Mouse (Mus musculus) liver, postnatal 0 days (tissue): Measurements from ENCODE around the gene Wars2.

Experiments used
- CTCF ChIP-seq: sonication (generic); IDR thresholded peaks from 2 replicates; pipeline ENCODE4 v1.5.1; 2016; ENCODE audit warnings: antibody characterized with exemption, low read depth
- EP300 ChIP-seq: IDR thresholded peaks from 2 replicates; pipeline ENCODE4 v1.6.1; 2016; ENCODE audit warnings: antibody characterized with exemption, low read depth, mild to moderate bottlenecking

DNA sequence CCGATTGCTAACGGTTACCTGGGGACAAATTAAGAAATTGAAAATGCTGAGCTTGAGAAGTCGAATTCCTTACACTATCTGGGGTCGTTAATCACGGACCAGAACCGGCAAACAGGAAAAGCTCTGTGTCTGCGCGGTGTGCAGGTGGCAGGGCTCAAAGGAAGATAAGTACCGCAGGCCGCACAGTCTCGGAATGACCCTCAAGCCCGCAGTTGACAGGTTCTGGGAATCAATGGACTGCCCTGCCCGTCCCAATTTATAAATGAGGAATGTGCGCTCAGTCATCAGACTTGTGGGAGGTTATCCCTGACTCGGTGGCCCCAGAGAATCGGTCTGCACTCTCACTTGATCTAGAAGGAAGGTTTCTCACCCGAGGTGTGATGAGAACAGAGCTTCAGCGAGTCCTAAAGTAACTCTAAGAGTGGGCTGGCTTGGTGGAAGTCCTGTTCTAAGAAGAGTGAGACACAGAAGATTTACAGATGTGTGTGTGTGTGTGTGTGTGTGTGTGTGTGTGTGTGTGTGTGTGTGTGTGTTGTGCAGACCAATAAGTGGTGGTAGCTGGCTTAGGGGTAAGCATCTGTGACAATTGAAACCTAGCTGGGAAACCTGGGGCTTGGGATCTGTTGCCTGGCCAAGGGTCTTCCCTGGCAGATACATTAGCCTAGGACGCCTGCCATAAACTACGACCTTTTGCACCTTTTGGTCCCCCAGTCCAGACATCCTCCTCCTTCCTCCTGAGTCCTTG is 98.6 kb downstream of the Wars2 start:
- no peak for TF ChIP-seq CTCF
- TF ChIP-seq EP300: no peak
